Comparison of ENCODE assay signal across 12 mouse cellular contexts in genomic region chr2:80851056-80851455, GRCm38 (mm10).
DNase-seq lines count a peak whose midpoint lies in the region; ATAC-seq and TF ChIP-seq lines count a peak whose summit lies in the region.
"Had no signal": no experiment of that assay in that cellular context is flagged by ENCODE, and none has a peak within 500 bp of the region (broad histone marks: within the 10 kb centered on the region; RNA-seq: fewer than 3 reads in every experiment).

No protein-coding gene starts in this region.

- H3K4me2 ChIP-seq in forebrain, postnatal 0 days (ENCODE audit: low read depth): no peak overlapping the region
- H3K4me2 ChIP-seq in neural tube, embryonic 12.5 days (replicated peaks): no peak overlapping the region
- no peak overlapping the region for H3K4me2 ChIP-seq in kidney, embryonic 16.5 days (replicated peaks; ENCODE audit: low read depth, low read length)

- H3K27me3 ChIP-seq in forebrain, postnatal 0 days (ENCODE audit: insufficient read depth, low read length): no peaks in the 10 kb centered on the region
- no peaks in the 10 kb centered on the region for H3K27me3 ChIP-seq in neural tube, embryonic 12.5 days (replicated peaks)
- H3K27me3 ChIP-seq in kidney, embryonic 16.5 days (ENCODE audit: insufficient read depth, low read length): no peaks in the 10 kb centered on the region
- H3K27me3 ChIP-seq: megakaryocyte, embryonic 14.5 days had no signal

- no peaks in the 10 kb centered on the region for H3K36me3 ChIP-seq in forebrain, postnatal 0 days (ENCODE audit: insufficient read depth)
- H3K36me3 ChIP-seq in neural tube, embryonic 12.5 days: no peaks in the 10 kb centered on the region
- H3K36me3 ChIP-seq in kidney, embryonic 16.5 days (ENCODE audit: insufficient read depth, low read length): no peaks in the 10 kb centered on the region

- ATAC-seq in forebrain, postnatal 0 days: peak; percentile 81
- ATAC-seq in neural tube, embryonic 12.5 days (ENCODE audit: low FRiP score, low read depth): 0 out of 2 replicates have a peak, but pooled peaks have one; percentile 25
- no peak for ATAC-seq in kidney, embryonic 16.5 days (ENCODE audit: low FRiP score, low TSS enrichment)
- ATAC-seq: intestine, embryonic 16.5 days had no signal

- peak; percentile 11 for DNase-seq in left cerebral cortex, adult 11 months (ENCODE audit: low spot score)
- no peak for DNase-seq in left cerebral cortex, adult 18-20 months (ENCODE audit: low spot score in 2 of 2)
- DNase-seq in brain, embryonic 14.5 days (ENCODE audit: low read depth): peak; percentile 62
- peak; percentile 17 for DNase-seq in forebrain, postnatal 0 days
- DNase-seq in adrenal gland, adult (ENCODE audit: inconsistent age in 2 of 2, low spot score in 1 of 2): no peak
- DNase-seq: cerebellum, adult 9-10 months; gastrocnemius, postnatal 25 days had no signal

- H3K4me3 ChIP-seq in forebrain, postnatal 0 days (ENCODE audit: low read depth, low read length): no peak overlapping the region
- H3K4me3 ChIP-seq in neural tube, embryonic 12.5 days: no peak overlapping the region
- H3K4me3 ChIP-seq in kidney, embryonic 16.5 days (ENCODE audit: low read length): no peak overlapping the region
- H3K4me3 ChIP-seq: layer of hippocampus, adult 2 months; megakaryocyte, embryonic 14.5 days had no signal

- TF ChIP-seq CTCF in brain, embryonic 14.5 days (IDR thresholded peaks at IDR 0.05; ENCODE audit: borderline replicate concordance, extremely low read depth, insufficient read depth, insufficient read length): no peak
- no peak for TF ChIP-seq CTCF in forebrain, postnatal 0 days (IDR thresholded peaks at IDR 0.05; ENCODE audit: low read depth)

- WGBS in forebrain, postnatal 0 days: 29% methylated on average over 1 of the region's 1 CpGs
- WGBS in neural tube, embryonic 12.5 days: 9% methylated on average over 1 of the region's 1 CpGs
- WGBS in kidney, embryonic 16.5 days: 54% methylated on average over 1 of the region's 1 CpGs

- H3K4me1 ChIP-seq in forebrain, postnatal 0 days (ENCODE audit: insufficient read depth): no peaks in the 10 kb centered on the region
- 0 out of 2 replicates have a peak, but pooled peaks cover 3% of the 10 kb centered on the region for H3K4me1 ChIP-seq in neural tube, embryonic 12.5 days
- no peaks in the 10 kb centered on the region for H3K4me1 ChIP-seq in kidney, embryonic 16.5 days (ENCODE audit: insufficient read depth, low read length)
- H3K4me1 ChIP-seq: megakaryocyte, embryonic 14.5 days had no signal

- TF ChIP-seq POLR2A in brain, embryonic 14.5 days (IDR thresholded peaks at IDR 0.05; ENCODE audit: borderline replicate concordance, extremely low read depth, insufficient read depth, insufficient read length, poor library complexity, severe bottlenecking): no peak

- H3K27ac ChIP-seq in forebrain, postnatal 0 days (ENCODE audit: low read depth, low read length): no peak overlapping the region
- H3K27ac ChIP-seq in neural tube, embryonic 12.5 days: no peak overlapping the region
- H3K27ac ChIP-seq in kidney, embryonic 16.5 days (ENCODE audit: low read length): no peak overlapping the region

- no peak overlapping the region for H3K9ac ChIP-seq in forebrain, postnatal 0 days
- H3K9ac ChIP-seq in neural tube, embryonic 12.5 days: no peak overlapping the region
- H3K9ac ChIP-seq in kidney, embryonic 16.5 days (replicated peaks; ENCODE audit: low read length): no peak overlapping the region

- no peaks in the 10 kb centered on the region for H3K9me3 ChIP-seq in forebrain, postnatal 0 days (ENCODE audit: low read length)
- no peaks in the 10 kb centered on the region for H3K9me3 ChIP-seq in neural tube, embryonic 12.5 days
- no peaks in the 10 kb centered on the region for H3K9me3 ChIP-seq in kidney, embryonic 16.5 days (ENCODE audit: low read length)

Comparison
In these comparisons a context has a peak if more than half of its experiments do, and no peak if none do; other contexts are left out.
1. DNase-seq: peak in left cerebral cortex, adult 11 months (single experiment), brain, embryonic 14.5 days (single experiment) and forebrain, postnatal 0 days (single experiment); none in left cerebral cortex, adult 18-20 months (0 of 2) and adrenal gland, adult (0 of 2).